Mouse (Mus musculus): ENCODE data around the gene Olfr631. TPM values are rescaled to one million over a fixed set of nuclear protein-coding genes. Genes with fewer than 3 reads are reported as not detected.

The Olfr631 gene
- polyA plus RNA-seq, 1 experiment = not detected

GRCm38 (mm10) chr7:103971782-103972181 is 43.2 kb downstream of the Olfr631 start:
- no peak for TF ChIP-seq CEBPB (IDR thresholded peaks at IDR 0.05; ENCODE audit: low read depth)
- no peak for TF ChIP-seq FOSL1 (IDR thresholded peaks at IDR 0.05; ENCODE audit: insufficient read depth, low read length, poor library complexity, severe bottlenecking)
- TF ChIP-seq USF1 (IDR thresholded peaks at IDR 0.05; ENCODE audit: low read depth) = no peak
- no peak for TF ChIP-seq MAX (IDR thresholded peaks at IDR 0.05)
- no peaks in the 10 kb centered on the region for H3K36me3 ChIP-seq (ENCODE audit: control insufficient read depth, insufficient read depth)
- H3K79me3 ChIP-seq (ENCODE audit: low read depth) = no peaks in the 10 kb centered on the region
- H3K4me3 ChIP-seq (ENCODE audit: insufficient read depth, poor library complexity, severe bottlenecking) = no peak overlapping the region
- H3K79me2 ChIP-seq (ENCODE audit: control insufficient read depth, insufficient read depth) = no peaks in the 10 kb centered on the region
- no peak overlapping the region for H3ac ChIP-seq (ENCODE audit: control insufficient read depth, insufficient read length, low read depth)
- no peaks in the 10 kb centered on the region for H3K27me3 ChIP-seq (ENCODE audit: control insufficient read depth, insufficient read depth, insufficient read length)

Other genes with a start within 250 kb of the Olfr631 start
- gene Olfr625-ps1, start 246.1 kb upstream of the Olfr631 start, polyA plus RNA-seq (2012; fragmentation: generic; extraction: Trizol) = not detected
- gene Olfr243, start 214.2 kb upstream of the Olfr631 start, polyA plus RNA-seq (2012; fragmentation: generic; extraction: Trizol) = not detected
- not detected for gene Olfr628, start 198.5 kb upstream of the Olfr631 start, polyA plus RNA-seq (2012; fragmentation: generic; extraction: Trizol)
- not detected for gene Olfr629, start 183.9 kb upstream of the Olfr631 start, polyA plus RNA-seq (2012; fragmentation: generic; extraction: Trizol)
- gene Olfr630, start 171.5 kb upstream of the Olfr631 start, polyA plus RNA-seq (2012; fragmentation: generic; extraction: Trizol) = not detected
- gene Olfr69, start 157.2 kb upstream of the Olfr631 start, polyA plus RNA-seq (2012; fragmentation: generic; extraction: Trizol) = not detected
- not detected for gene Olfr68, start 149.1 kb upstream of the Olfr631 start, polyA plus RNA-seq (2012; fragmentation: generic; extraction: Trizol)
- not detected for gene Olfr67, start 137.0 kb upstream of the Olfr631 start, polyA plus RNA-seq (2012; fragmentation: generic; extraction: Trizol)
- not detected for gene Hbb-bt, start 114.8 kb upstream of the Olfr631 start, polyA plus RNA-seq (2012; fragmentation: generic; extraction: Trizol)
- gene Hbb-bs, start 100.7 kb upstream of the Olfr631 start, polyA plus RNA-seq (2012; fragmentation: generic; extraction: Trizol) = not detected
- gene Hbb-bh2, start 88.3 kb upstream of the Olfr631 start, polyA plus RNA-seq (2012; fragmentation: generic; extraction: Trizol) = not detected
- gene Hbb-bh1, start 85.7 kb upstream of the Olfr631 start, polyA plus RNA-seq (2012; fragmentation: generic; extraction: Trizol) = not detected
- not detected for gene Hbb-y, start 75.6 kb upstream of the Olfr631 start, polyA plus RNA-seq (2012; fragmentation: generic; extraction: Trizol)
- not detected for gene Olfr66, start 42.6 kb upstream of the Olfr631 start, polyA plus RNA-seq (2012; fragmentation: generic; extraction: Trizol)
- not detected for gene Olfr64, start 34.3 kb upstream of the Olfr631 start, polyA plus RNA-seq (2012; fragmentation: generic; extraction: Trizol)
- gene Olfr65, start 25.3 kb upstream of the Olfr631 start, polyA plus RNA-seq (2012; fragmentation: generic; extraction: Trizol) = not detected
- not detected for gene Olfr632, start 5.5 kb downstream of the Olfr631 start, polyA plus RNA-seq (2012; fragmentation: generic; extraction: Trizol)
- not detected for gene Olfr633, start 15.6 kb downstream of the Olfr631 start, polyA plus RNA-seq (2012; fragmentation: generic; extraction: Trizol)
- not detected for gene Olfr635, start 42.3 kb downstream of the Olfr631 start, polyA plus RNA-seq (2012; fragmentation: generic; extraction: Trizol)
- not detected for gene Olfr638, start 69.9 kb downstream of the Olfr631 start, polyA plus RNA-seq (2012; fragmentation: generic; extraction: Trizol)
- not detected for gene Olfr639, start 88.5 kb downstream of the Olfr631 start, polyA plus RNA-seq (2012; fragmentation: generic; extraction: Trizol)
- not detected for gene Olfr640, start 96.7 kb downstream of the Olfr631 start, polyA plus RNA-seq (2012; fragmentation: generic; extraction: Trizol)
- gene Olfr641, start 106.6 kb downstream of the Olfr631 start, polyA plus RNA-seq (2012; fragmentation: generic; extraction: Trizol) = not detected
- not detected for gene Olfr642, start 123.8 kb downstream of the Olfr631 start, polyA plus RNA-seq (2012; fragmentation: generic; extraction: Trizol)
- not detected for gene 4930516K23Rik, start 132.6 kb downstream of the Olfr631 start, polyA plus RNA-seq (2012; fragmentation: generic; extraction: Trizol)
- not detected for gene Olfr644, start 143.0 kb downstream of the Olfr631 start, polyA plus RNA-seq (2012; fragmentation: generic; extraction: Trizol)
- gene Olfr645, start 156.6 kb downstream of the Olfr631 start, polyA plus RNA-seq (2012; fragmentation: generic; extraction: Trizol) = not detected
- not detected for gene Olfr646, start 176.0 kb downstream of the Olfr631 start, polyA plus RNA-seq (2012; fragmentation: generic; extraction: Trizol)
- not detected for gene Ubqln5, start 201.0 kb downstream of the Olfr631 start, polyA plus RNA-seq (2012; fragmentation: generic; extraction: Trizol)
- gene Olfr643, start 208.6 kb downstream of the Olfr631 start, polyA plus RNA-seq (2012; fragmentation: generic; extraction: Trizol) = not detected
- not detected for gene Ubqln3, start 214.5 kb downstream of the Olfr631 start, polyA plus RNA-seq (2012; fragmentation: generic; extraction: Trizol)
- gene Ubqlnl, start 221.7 kb downstream of the Olfr631 start, polyA plus RNA-seq (2012; fragmentation: generic; extraction: Trizol) = not detected
- gene Olfm5, start 236.0 kb downstream of the Olfr631 start, polyA plus RNA-seq (2012; fragmentation: generic; extraction: Trizol) = not detected